Mouse (Mus musculus): Measurements from ENCODE around the gene Gga1.

The Gga1 gene

GRCm38 (mm10) chr15:78913632-78914090 lies 36.7 kb downstream of the Gga1 start, which contains the start of gene Pdxp:
Pdxp (plus strand) TSS chr15:78913919.
- peak; percentile 95 to 98 for DNase-seq (ENCODE audit: low spot score in 2 of 2)

- peak in 1 of 2 experiments; percentile 48 for DNase-seq (ENCODE audit: low spot score in 2 of 2)
Measured at GRCm38 (mm10) chr15:78914091-78914822, 37.3 kb downstream of the Gga1 start.

DNA sequence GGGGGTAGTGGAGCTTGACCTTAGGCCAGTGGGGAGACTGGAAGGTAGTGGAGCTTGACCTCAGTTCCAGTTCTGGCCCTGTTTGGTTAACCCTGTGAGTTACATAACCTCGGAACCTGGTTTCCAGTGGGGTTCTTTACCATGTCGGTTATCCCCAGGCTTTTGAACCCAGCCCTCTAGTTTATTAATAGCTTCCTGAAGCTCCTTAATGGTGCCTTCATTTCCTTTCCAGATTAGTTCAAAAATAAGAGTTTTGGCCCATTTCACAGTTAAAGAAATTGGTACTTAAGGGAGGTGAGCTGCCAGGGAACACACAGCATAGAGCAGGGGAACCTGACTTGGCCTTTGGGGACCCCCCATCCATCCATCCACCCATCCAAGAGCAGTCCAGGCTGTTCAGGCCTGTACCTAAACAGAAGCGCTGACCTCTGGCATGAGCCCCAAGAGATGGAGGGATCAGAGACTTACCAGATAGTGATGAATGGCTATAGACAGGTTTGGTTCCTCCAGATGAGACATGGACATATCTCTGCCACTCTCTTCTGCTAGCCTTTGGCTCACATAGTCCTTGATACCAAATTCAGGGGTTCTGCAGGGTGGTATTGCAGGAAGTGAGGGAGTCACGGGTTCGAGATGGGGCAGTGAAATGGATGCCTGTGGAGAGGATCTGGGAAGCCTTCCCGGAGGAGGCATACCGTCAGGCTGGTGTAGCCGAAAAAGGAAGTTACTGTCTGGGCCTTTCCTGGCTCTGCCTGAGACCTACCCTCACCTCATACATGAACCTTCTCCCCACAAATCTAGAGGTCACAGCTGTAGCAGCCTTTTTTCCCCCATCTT lies 38.1 kb downstream of the Gga1 start:
- peak in 1 of 2 experiments; percentile 37 for DNase-seq (ENCODE audit: low spot score in 2 of 2)

- peak; percentile 53 to 77 for DNase-seq (ENCODE audit: low spot score in 2 of 2)
Measured at GRCm38 (mm10) chr15:78915660-78916017, 38.6 kb downstream of the Gga1 start.

- peak in 1 of 2 experiments; percentile 49 for DNase-seq (ENCODE audit: low spot score in 2 of 2)
Measured at GRCm38 (mm10) chr15:78916052-78916826, 39.2 kb downstream of the Gga1 start.

GRCm38 (mm10) chr15:78918126-78918525 lies 41.1 kb downstream of the Gga1 start:
- DNase-seq (ENCODE audit: low spot score in 2 of 2) = no peak

GRCm38 (mm10) chr15:78919914-78920313 lies 42.9 kb downstream of the Gga1 start:
- DNase-seq (ENCODE audit: low spot score in 2 of 2) = no peak

GRCm38 (mm10) chr15:78922700-78923099 lies 45.7 kb downstream of the Gga1 start:
- no peak for DNase-seq (ENCODE audit: low spot score in 2 of 2)

DNA sequence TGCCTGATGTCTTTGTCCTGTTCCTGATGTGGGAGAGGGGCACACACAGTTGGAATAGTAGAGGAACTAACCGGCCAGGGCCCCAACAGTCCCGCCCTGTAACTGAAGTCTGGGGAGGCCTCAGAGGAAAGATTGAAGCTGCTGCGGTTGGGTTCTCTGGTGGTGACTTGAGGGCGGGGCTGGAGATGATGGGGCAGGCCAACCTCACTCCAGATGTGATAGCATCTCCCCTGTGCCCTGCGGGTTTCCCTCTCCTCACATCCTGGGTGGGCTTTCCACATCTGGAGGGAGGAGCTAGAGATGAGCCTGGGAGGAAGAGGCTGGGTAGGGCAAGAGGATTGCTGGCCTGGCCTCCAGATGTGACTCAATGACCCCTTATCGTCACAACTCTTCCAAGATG lies 46.6 kb downstream of the Gga1 start:
- DNase-seq (ENCODE audit: low spot score in 2 of 2) = no peak

DNA sequence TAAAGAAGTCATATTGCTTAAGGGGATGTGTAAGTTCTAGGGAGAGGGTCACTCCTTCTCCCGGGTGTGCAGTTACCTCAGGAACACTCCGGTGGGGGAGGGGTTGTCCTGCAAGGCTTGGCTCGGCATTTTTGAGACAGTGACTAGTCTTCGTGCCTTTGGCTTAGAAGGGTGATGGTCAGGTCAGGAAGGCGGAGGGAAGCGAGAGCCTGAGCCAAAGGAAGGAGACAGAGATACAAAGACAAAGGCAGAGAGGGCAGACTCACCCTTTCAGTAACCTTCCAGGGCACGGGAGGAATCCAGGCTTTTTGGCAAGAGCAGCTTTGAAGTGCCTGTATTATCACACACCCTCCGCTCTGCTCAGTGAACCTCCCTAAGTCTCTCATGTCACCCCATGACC lies 48.1 kb downstream of the Gga1 start:
- DNase-seq (ENCODE audit: low spot score in 2 of 2) = no peak

DNA sequence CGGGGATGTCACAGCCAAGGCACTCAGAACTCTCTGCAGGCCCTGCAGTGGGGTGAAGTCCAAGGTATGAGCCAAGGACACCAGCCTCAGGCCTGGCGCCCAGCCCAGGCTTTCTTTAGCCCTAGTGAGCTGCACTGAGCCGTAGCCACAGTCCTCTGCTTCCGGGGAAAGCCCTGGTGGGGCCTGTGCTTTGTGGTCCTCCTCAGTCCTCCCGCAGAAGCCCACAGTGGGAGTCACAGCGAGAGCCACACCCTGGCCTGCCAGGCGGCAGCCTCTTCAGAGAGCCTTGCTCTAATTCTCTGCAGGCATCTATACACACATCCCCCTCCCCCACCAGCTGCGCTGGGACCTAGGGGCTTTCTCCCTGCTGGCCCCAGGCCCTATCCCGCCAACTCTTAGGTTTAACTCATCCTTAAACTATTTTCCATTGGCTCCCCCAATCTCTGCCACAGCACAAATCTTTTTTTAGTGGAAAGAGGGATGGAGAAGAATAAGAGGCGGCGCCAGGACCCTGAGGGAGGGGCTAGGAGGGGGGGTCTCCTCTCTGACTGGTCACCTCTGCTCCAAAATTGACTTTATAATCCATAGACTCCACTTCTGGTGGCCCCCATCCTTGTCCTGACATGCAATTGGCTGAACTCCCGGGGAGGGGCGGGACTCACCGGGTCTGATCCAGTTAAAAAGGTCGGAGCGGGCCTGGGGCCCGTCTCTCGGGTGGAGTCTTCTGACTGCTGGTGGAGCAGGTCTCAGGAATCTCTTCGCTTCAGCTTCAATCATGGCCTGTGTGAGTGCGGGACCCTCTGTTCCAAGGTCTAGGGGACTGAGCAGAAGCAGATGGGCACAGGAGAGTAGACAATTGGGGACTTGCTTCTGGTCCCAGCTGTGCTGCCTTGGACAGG lies 49.3 kb downstream of the Gga1 start, which contains the start of gene Lgals1:
Lgals1 (plus strand) TSS at position 705 of the 899 bp plus-strand sequence.
- no peak for DNase-seq (ENCODE audit: low spot score in 2 of 2)

- DNase-seq (ENCODE audit: low spot score in 2 of 2) = no peak
Measured at GRCm38 (mm10) chr15:78927021-78927787, 50.2 kb downstream of the Gga1 start.

GRCm38 (mm10) chr15:78927788-78928457 lies 50.9 kb downstream of the Gga1 start:
- DNase-seq (ENCODE audit: low spot score in 2 of 2) = peak in 1 of 2 experiments; percentile 42

DNA sequence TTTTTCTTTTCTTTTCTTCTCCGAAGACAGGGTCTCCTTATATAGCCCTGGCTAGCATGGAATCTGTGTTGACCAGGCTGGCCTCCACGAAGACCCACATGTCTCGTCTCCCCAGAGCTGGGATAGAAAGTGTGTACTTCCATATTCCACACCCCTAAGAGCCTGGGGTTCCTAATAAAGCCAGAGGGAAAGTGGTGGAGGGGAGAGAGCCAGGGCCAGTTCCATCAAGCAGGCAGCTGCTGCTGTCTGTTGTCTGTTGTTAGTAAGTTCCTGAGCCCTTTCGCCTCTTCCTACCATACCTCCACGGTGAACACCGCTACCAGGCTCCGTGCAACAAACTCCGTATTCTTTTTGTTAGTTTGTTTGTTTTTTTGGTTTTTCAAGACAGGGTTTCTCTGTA lies 51.5 kb downstream of the Gga1 start:
- no peak for DNase-seq (ENCODE audit: low spot score in 2 of 2)

GRCm38 (mm10) chr15:78930192-78930706 lies 53.3 kb downstream of the Gga1 start:
- DNase-seq (ENCODE audit: low spot score in 2 of 2) = no peak

GRCm38 (mm10) chr15:78930801-78931426 lies 53.9 kb downstream of the Gga1 start:
- DNase-seq (ENCODE audit: low spot score in 2 of 2) = no peak

DNA sequence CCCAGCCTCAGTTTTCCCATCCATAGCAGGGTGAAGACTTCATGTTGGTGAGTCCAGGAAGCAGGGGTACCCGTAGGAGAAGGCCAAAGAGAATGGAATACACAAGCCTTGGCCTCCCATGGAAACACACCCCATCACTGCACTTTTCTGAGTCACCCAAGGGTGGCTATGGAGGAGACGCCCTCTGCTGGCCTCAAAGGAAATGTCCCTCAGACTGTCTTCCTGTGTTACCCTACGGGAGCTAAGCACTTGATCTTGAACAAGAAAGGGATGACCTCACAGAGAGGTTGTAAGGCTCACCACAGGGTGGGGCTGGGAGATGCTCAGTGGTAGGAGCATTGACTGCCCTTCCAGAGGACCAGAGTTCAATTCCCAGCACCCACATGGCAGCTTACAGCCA lies 54.6 kb downstream of the Gga1 start:
- DNase-seq (ENCODE audit: low spot score in 2 of 2) = no peak

DNA sequence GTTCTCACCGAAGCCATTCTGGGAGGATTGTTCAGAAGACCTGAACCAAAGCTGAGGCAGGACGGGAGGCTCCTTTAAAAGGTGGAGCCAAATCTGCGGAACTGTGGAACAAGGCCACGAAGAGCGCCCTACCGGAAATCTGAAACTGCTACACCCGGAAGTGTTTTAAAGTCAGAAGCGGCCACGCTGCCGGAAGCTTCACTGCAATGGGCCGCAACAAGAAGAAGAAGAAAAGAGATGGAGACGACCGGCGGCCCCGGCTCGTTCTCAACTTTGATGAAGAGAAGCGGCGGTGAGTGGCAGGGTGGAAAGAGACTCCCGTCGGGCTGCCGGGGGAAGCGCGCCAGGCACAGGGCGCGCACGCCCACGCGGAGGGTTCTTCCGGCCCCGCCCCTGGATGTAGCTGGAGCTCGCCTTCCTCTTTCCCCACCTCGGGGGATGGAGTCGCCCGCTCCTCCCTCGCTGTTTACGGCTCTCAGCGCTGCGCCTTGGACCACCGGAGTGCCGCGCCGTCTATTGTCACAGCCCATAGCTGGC lies 57.9 kb downstream of the Gga1 start, which contains the start of gene Nol12:
Nol12 (plus strand) TSS at position 150 of the 537 bp plus-strand sequence.
- peak; percentile 85 to 94 for DNase-seq (ENCODE audit: low spot score in 2 of 2)
